Mouse (Mus musculus) urinary bladder, postnatal 36 days (tissue): Measurements from ENCODE around the gene Dnajc17.

Source experiments
- DNase-seq, 2 experiments: peaks; one replicate each; pipeline ENCODE4 v3.0.0; 2022; ENCODE audit warnings: low spot score in 2 of 2, mixed read lengths in 1 of 2

Gene Dnajc17

DNA sequence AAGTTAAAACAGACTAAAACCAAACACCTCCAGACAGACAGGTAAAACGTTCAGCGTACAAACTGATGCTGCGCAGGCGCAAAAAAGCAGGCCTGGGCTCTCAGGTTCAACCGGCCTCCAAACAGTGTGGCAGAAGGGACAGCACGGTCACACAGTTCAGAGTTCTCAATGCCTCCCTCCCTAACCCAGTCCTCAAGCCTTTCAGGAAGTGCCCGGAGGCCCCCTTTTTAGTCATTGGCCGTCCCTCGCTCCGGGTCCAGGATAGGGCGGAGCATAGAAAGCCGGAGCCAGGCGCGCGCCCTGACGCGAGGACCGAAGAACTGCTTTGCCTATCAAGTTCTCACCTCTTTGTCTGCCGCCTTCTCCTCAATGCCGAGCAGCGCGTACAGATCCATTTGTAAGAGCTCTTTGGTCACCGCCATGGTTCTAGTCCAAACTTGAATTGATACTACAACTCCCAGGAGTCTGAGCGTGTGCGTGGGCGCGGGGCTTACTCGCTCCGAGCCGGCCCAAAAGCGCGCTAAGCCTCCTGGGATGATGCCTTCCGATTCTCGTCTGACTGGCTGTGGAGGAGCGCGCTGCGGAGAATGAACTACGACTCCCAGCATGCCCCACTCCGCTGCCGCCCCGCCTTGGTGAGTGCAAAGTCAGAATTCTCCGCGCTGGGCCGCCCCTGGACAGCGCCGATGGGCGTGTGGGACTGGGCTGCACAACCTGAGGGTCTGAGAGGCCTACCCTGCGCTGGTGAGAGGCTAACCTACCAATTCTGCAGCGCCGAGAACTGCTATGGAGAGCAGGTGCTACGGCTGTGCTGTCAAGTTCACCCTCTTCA, at the start of gene Dnajc17, which contains the start of gene Zfyve19:
Gene Dnajc17 (minus strand): TSS at position 452 of the 832 bp plus-strand sequence.
Gene Zfyve19 (plus strand): TSS at position 274 of the 832 bp plus-strand sequence.
- peak; percentile 89 to 97 for DNase-seq

- DNase-seq: no peak
Measured at GRCm38 (mm10) chr2:119254976-119255375, 46.4 kb upstream of the Dnajc17 start.

DNA sequence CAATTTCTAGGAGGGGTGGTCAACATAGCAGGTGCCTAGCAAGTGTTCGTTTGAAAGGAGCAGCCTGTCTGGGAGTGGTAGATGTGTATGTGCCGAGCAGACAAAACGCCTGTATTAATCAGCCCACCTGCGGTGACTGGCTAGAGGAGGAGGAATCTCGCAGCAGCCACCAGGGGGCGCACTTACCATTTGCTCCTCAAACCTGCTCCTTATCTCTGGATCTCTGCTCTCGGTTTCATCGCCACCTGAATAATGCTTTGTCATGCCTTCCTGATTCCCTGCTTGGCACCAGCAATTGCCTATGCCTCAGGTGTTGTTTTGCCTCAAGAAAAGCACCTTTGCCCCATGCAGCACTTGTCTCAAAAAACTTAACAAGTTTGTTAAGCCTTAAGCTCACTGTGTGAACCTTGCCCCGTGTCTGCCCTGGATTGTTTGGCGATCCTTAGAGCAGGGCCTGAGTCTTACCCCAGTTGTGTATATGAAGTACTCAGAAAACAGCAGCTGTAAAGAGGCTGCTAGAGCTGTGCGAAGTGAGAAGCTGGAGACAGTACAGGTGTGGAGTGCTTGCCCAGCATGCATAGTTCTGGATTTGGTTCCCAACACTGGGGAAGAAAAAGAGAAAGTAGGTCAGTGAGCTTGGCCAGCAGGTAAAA, 42.4 kb upstream of the Dnajc17 start:
- peak; percentile 81 to 88 for DNase-seq

DNA sequence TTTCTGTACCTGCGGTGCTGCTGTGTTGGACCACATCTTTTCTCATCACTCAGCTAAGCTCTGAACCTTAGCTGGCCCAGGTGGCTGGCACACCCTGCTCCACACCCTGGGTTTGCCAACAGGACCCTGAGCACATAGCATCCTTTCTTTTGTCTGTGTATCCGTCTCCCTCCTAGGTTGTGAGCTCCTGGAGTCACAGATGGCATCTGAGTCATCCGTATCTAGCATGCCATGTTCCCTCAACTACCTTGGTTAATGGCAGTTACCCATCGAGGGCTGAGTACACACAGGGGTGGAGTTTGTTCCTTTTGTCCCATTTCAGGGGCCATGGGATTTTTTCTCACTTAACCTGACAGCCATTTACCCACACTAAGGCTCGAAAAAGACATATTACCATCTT, 41.8 kb upstream of the Dnajc17 start:
- no peak for DNase-seq

DNA sequence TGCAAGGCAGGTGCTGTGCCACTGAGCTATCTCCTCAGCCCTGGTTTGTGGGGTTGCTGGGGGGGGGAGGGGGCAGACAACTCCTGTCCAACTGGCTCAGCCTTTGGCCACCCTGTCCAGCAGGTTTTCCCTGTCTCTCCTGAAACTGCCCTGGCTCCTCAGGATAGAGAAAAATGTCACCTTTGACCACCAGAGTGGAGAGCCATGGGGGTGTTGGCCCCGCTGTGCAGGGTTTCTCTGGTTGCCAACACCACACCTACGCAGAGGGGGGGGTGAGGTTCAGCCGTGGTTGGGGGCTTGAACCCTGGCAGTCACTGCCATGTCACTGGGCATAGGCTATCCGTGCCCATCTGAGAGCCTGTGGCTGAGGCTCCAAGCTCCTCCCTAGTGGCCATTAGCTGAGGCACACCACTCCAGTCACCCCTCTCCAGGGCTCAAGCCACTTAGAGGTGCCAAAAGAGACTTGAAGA, 41.0 kb upstream of the Dnajc17 start:
- peak in 1 of 2 experiments; percentile 46 for DNase-seq

DNA sequence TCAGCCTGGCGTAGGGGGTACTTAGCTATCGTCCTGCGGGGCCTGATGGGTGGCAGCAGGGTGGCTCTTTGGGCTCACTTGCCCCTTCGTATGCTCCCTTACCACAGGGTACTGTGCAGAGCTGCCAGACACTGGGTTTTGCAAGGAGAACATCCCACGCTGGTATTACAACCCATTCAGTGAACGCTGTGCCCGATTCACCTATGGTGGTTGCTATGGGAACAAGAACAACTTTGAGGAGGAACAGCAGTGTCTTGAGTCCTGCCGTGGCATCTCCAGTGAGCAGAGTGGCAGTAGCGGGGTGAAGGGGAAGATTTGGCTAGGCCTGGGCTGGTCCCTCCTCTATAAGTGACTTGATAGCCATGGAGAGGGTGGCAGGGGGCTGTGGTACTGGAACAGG, 39.3 kb upstream of the Dnajc17 start:
- DNase-seq: no peak

GRCm38 (mm10) chr2:119245246-119245645, 36.7 kb upstream of the Dnajc17 start:
- DNase-seq: no peak

GRCm38 (mm10) chr2:119242548-119242947, 34.0 kb upstream of the Dnajc17 start:
- DNase-seq: no peak

GRCm38 (mm10) chr2:119240819-119241186, 32.2 kb upstream of the Dnajc17 start:
- DNase-seq: no peak

GRCm38 (mm10) chr2:119240075-119240818, 31.7 kb upstream of the Dnajc17 start:
- no peak for DNase-seq

- DNase-seq: peak; percentile 58 to 80
Measured at GRCm38 (mm10) chr2:119238671-119239070, 30.1 kb upstream of the Dnajc17 start.

DNA sequence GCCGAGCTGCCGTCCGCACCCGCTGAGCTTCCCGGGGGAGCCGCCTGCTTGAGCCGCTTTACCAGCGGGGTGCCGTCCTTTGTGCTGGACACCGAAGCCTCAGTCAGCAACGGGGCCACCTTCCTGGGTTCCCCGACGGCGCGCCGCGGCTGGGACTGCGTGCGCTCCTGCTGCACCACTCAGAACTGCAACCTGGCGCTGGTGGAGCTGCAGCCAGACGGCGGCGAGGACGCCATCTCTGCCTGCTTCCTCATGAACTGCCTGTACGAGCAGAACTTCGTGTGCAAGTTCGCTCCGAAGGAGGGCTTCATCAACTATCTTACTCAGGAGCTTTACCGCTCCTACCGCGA, 29.3 kb upstream of the Dnajc17 start:
- no peak for DNase-seq

GRCm38 (mm10) chr2:119237210-119237870, 28.7 kb upstream of the Dnajc17 start, which contains the start of gene Spint1:
Spint1 (plus strand) TSS chr2:119237362.
- DNase-seq: peak; percentile 75 to 79

- DNase-seq: no peak
Measured at GRCm38 (mm10) chr2:119236682-119237209, 28.2 kb upstream of the Dnajc17 start.

DNA sequence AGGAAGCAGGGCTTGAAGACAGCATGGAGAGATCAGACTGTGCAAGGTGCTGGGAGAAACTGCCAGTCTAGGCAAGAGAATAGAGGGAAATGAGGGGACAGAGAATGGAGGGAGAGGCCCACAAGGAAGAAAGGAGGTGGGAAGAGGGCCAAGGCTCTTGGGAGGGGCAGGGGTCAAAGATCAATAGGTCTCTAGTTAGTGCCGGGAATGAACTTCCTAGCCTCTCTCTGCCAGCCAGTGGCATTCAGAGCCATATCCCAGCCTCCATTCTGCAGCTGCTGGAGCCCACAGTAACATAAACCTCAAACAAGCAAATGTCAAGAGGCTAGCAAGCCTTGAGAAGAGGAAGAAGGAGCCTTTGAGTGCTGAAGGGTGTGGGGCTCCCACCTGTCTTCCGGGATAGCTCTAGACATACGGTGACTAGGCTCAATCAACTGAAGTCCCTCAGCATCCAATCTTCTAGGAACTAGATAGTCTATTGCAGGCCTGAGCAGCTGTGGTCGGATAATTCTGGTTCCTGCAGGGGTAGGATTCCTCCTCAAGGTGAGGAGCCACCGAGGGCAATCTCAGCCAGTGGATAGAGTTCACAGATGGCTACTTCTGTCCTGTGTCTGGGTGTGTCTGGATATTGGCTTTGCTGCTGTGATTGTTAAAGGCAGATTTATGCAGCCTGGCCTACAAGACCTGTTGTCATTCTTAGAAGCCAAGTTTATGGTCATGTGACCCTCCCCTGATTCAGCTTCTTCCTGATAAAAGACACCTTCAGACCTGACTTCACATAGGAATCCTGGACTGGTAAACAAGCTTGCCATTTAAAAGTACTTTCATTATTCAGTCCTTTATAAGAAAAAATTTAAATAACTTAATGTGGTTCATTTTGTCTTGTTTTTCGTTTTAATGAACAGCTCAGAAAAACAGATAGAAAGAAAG, 21.4 kb upstream of the Dnajc17 start, which contains the start of gene Ppp1r14d:
Gene Ppp1r14d (minus strand): TSS at position 132 of the 930 bp plus-strand sequence.
- no peak for DNase-seq

DNA sequence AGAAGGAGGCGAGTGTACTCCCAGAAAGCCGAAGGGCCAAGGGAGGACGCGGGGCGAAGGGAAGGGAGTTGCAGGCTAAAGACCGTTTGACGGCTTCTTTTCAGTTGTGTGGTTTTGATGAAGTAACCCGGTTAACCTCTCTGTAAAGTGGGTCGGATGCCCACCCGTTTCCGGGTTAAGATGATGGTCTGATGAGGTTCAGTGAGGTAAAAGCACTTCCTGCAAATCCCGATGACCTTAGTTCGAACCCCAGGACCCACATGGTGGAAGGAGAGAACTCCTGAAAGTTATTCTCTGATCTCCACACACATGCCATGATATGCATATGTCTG, 547 bp upstream of the Dnajc17 start:
- DNase-seq: no peak

GRCm38 (mm10) chr2:119207961-119208343, 643 bp downstream of the Dnajc17 start:
- DNase-seq: no peak

DNA sequence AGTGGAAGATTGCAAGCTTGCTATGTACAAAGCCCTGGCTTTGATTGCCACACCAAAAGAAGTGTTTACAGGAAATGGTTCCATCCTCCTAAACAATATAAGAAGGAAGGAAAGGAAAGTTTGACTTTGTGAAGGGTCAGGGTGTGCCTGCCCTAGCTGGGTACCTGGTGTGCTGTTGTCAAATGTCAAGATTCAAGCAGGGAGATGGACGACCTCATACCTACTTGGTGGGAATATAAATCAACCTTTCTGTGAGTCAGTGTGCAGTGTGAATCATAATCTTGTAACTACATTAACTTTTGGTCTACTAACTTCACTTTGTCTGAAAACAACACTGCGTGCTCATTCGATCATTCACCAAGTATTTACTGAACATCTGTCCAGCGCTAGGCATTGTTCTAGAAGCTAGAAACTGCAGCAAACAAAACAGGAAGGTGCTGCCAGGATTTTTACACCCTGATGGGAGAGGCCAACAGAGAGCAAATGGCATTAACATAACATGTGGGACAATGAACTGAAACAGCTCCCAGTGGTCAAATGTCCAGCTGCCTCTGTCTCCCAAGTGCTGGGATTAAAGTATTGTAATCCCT, 4.6 kb downstream of the Dnajc17 start:
- DNase-seq: peak in 1 of 2 experiments; percentile 28

DNA sequence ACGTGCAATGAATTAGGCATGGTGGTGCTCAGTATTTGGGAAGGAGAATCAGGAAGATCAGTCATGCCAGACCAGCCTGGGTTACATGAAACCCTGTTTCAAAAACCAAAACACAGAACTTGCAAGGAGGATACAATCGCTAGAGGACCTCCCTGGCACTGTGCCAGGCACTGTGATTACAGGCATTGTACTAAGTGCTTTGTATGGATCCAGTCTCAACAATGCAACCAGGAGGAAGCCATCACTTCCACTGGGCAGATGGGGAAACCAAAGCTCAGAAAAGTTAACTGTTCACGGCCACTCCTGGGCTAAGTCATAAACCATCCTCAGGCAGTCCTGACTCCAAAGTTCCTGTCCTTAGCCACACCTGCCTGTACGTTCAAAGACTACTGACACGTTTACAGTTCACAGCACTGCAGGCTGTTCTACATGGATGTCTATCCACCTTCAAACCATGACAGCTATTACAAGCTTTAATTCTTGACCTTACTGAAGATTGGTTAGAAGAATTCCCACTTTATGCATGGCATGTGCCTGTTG, 5.6 kb downstream of the Dnajc17 start:
- peak in 1 of 2 experiments; percentile 43 for DNase-seq

- no peak for DNase-seq
Measured at GRCm38 (mm10) chr2:119198934-119199333, 9.7 kb downstream of the Dnajc17 start.
